Mouse (Mus musculus): Measurements from ENCODE around the gene Raet1e. TPM values are rescaled to one million over a fixed set of nuclear protein-coding genes. Genes with fewer than 3 reads are reported as not detected.
"Not testable (repeated sequence)": the region's sequence is repeated elsewhere in the genome, so short reads cannot be mapped to it uniquely, and the experiment has no call there.

Raet1e gene
- 2.3 and 2.7 TPM in 2 replicates for polyA plus RNA-seq (2015; fragmentation: Nextera tagmentation; extraction: Ambion mirVana)

DNA sequence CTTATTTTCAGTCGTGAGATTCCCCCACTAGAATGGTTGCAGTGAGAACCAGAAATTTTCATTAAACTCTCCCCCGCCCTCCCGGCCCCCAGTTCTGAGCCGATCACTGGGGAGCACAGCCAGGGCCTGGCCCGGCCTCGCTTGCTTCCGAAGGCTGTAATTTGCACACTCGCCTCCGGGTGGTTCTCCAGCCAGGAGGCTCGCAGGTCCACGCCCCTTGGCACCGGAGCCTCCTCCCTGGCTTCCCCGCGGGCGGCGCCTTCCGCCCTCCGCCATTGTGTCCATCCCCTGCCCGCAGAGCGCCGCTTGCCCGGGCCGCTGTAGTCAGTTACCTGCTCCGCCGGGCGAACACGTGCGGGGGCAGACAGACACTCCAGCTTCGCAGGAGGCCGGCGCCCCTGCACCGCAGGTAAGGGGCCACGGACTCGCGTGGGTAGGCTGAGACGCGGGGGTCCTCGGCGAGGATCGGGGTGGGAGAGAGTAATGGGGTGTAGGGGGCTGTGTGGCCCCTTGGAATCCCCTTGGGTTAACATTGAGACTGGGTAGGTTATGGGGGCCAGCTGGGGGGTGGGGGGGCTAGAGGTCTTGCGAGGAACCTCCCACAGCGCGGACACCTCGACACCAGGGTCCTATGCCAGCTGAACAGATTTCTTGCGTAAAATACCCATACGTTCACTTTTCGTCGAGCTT lies at the start of gene Raet1e, which contains the start of gene H60b:
Raet1e (plus strand) TSS at position 260 of the 690 bp plus-strand sequence.
H60b (plus strand) TSS at position 277 of the 690 bp plus-strand sequence.
- Histone ChIP-seq H3K9ac (replicated peaks) (peak within 1 kb of the TSS; percentile 44; the same call in 1 of the 2 replicates), H3K27me3 (peaks cover 82% of the 10 kb centered on the region), H3K4me1 (replicated peaks) (peaks cover 16% of the 10 kb centered on the region), H3K4me2 (replicated peaks) (peak within 1 kb of the TSS; percentile 61), H3K4me3 (replicated peaks) (peak within 1 kb of the TSS; percentile 38)
- H3K27ac ChIP-seq, H3K9me3 ChIP-seq, H3K36me3 ChIP-seq: not testable (repeated sequence)
- ATAC-seq: peak; percentile 75
- under 1% methylated on average over 46 of the region's 48 CpGs for WGBS

DNA sequence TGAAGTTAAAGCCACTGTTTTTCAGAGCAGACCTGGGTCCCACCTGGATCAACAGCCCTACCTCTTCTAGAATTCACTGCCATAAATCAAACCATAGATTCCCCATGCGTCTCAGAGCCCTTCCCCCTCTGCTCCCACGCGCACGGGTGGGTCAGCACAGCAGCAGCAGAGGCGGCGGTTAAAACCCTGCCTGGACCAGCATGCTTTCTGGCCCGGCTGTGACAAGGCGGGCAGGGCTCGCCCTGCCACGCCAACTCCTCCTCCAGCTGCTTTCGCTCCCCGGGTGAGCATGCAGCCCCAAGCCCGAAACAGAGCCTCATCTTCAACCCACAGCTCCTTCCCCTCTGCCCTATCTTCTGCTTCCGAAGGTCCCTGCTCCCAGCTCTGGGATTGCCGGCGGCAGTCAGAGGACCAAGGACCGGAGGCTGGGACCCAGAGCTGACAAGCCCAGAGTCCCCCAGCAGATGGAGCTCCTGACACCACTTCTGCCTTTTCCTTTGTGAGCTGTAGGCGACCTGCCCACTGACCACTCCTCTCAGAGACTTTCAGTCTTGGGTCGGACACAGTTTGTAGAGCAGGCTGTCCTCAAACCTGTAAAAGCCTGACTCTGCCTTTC lies 17.6 kb upstream of the Raet1e start:
- no peaks in the 10 kb centered on the region for H3K4me1 ChIP-seq (replicated peaks)
- H3K9me3 ChIP-seq: no peaks in the 10 kb centered on the region
- peak overlapping the region; percentile 67 for H3K9ac ChIP-seq (replicated peaks)
- no peaks in the 10 kb centered on the region for H3K36me3 ChIP-seq
- H3K27ac ChIP-seq: no peak overlapping the region
- H3K4me3 ChIP-seq (replicated peaks): peak overlapping the region; percentile 43
- peak overlapping the region; percentile 67 for H3K4me2 ChIP-seq (replicated peaks)
- ATAC-seq: peak; percentile 81
- H3K27me3 ChIP-seq: 0 out of 2 replicates have a peak, but pooled peaks cover 3% of the 10 kb centered on the region
- WGBS: under 1% methylated on average over 19 of the region's 19 CpGs

DNA sequence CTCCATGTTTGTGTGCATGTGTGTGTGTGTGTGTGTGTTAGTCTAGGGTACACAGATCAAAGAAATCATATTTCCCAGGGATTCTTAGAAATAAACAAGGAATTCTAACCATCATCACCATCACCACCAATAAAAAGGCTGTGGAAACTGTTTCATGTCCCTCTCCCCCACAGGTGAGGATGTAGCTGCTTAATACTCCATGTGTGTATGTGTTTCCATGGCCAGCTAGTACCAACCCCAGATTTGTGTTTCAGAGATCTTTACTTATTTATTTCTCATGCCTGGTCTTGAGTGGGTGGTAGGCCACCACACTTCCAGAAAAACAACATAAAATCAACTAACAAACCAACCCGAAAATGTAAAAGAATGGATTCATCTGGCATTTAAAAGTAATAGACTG lies 16.2 kb upstream of the Raet1e start:
- H3K4me1 ChIP-seq (replicated peaks); H3K9me3 ChIP-seq; ATAC-seq; H3K9ac ChIP-seq (replicated peaks); H3K27ac ChIP-seq; H3K36me3 ChIP-seq; H3K27me3 ChIP-seq; H3K4me3 ChIP-seq (replicated peaks); H3K4me2 ChIP-seq (replicated peaks): not testable (repeated sequence)
- WGBS: 91% methylated on average over 1 of the region's 1 CpGs

DNA sequence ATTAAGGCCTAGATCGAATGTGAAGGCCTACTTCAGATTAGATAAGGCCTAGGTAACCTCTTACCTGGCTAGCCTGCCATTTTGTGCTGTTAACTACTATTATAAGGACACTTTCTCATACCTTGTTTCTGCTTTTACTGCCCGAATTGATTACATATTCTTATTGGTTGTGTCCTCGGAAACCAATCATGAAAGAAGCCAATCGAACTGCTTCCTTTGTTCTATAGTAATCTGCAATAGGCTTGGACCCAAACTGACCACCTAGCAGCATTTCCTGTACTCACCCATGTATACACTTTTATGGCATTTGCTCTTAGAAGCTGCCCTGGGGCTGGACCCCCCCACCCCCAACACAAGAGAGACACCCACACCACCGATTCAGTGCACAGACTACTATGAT lies 15.4 kb upstream of the Raet1e start:
- Histone ChIP-seq H3K4me3 (replicated peaks) (no peak overlapping the region), H3K4me2 (replicated peaks) (no peak overlapping the region), H3K4me1 (replicated peaks) (no peaks in the 10 kb centered on the region), H3K9me3 (no peaks in the 10 kb centered on the region), H3K9ac (replicated peaks) (no peak overlapping the region), H3K36me3 (no peaks in the 10 kb centered on the region), H3K27ac (no peak overlapping the region), H3K27me3 (0 out of 2 replicates have a peak, but pooled peaks cover 3% of the 10 kb centered on the region)
- 74% methylated on average over 5 of the region's 5 CpGs for WGBS
- no peak for ATAC-seq

DNA sequence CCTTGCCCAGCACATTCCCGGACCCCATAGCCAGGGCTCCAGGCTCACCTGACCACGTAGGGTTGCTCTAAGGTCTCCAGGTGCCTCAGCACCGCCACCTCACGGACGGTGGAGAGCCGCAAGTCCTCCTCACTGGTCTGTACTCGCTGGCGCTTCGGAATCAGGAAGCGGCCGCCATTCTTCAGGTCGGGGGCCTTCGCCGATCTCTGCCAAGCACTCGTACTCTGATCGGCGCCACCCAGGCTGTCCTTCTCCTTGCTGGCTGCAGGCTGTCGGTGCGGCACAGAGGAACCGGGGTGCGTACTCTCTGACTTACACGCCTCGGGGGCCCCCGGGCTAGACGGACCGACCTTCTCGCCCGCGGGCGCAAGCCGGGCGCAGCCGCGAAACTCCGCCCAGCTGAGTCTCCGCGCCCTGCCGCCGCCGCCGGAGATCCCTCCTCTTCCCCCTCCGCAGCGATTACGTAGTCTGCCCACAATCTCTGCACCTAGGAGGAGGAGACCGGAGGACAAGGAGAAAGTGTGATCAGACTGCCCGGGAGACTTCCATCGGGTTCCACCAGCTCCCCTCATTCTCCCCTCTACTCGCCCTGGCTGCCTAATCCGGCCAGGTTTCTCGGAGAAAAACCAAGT lies 9.8 kb upstream of the Raet1e start:
- Histone ChIP-seq H3K9ac (replicated peaks) (peak overlapping the region; percentile 71), H3K36me3 (no peaks in the 10 kb centered on the region), H3K9me3 (no peaks in the 10 kb centered on the region), H3K4me2 (replicated peaks) (peak overlapping the region; percentile 76), H3K27ac (no peak overlapping the region), H3K27me3 (peaks cover 40% of the 10 kb centered on the region), H3K4me3 (replicated peaks) (peak overlapping the region; percentile 56), H3K4me1 (replicated peaks) (peaks cover 31% of the 10 kb centered on the region)
- ATAC-seq: peak; percentile 91
- WGBS: under 1% methylated on average over 48 of the region's 50 CpGs

DNA sequence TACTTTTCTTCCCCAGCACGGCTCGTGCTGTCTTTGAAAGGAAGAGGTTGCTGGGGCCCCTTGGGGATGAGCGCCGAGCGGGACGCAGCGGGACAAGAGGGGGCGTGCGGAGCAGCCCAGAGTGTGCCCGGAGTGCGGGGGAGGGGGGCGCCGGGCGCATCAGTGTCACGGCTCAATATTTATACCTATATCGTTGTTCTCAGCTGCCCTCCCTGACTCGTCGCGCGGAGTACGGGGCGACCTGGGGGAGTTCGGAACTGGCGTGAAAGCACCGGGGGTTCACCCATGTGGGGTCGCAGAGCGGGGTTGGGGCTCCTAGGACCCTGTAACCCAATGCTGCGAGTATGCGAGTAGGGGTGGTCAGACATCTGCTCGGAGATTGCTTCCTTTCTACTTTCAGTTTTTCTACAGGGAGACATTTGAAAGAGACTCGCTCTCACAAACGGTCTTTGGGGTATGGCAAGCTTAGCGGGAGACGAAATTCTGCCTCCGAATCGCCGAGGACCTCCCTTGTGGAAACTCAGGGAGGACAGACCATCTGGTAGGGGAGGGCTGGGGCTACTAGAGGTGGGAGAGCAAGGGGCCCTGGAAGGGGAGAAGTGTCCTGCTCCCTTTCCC lies 9.2 kb upstream of the Raet1e start, which contains the start of gene E030030I06Rik:
E030030I06Rik (minus strand) TSS at position 198 of the 618 bp plus-strand sequence.
- H3K27me3 ChIP-seq: peaks cover 45% of the 10 kb centered on the region
- peak; percentile 61 for ATAC-seq
- no peaks in the 10 kb centered on the region for H3K9me3 ChIP-seq
- H3K36me3 ChIP-seq: no peaks in the 10 kb centered on the region
- peak within 1 kb of the TSS; percentile 76 for H3K4me2 ChIP-seq (replicated peaks)
- peaks cover 33% of the 10 kb centered on the region for H3K4me1 ChIP-seq (replicated peaks)
- no peak within 1 kb of the TSS for H3K27ac ChIP-seq
- WGBS: under 1% methylated on average over 37 of the region's 37 CpGs
- peak within 1 kb of the TSS; percentile 71 for H3K9ac ChIP-seq (replicated peaks)
- peak within 1 kb of the TSS; percentile 56 for H3K4me3 ChIP-seq (replicated peaks)

DNA sequence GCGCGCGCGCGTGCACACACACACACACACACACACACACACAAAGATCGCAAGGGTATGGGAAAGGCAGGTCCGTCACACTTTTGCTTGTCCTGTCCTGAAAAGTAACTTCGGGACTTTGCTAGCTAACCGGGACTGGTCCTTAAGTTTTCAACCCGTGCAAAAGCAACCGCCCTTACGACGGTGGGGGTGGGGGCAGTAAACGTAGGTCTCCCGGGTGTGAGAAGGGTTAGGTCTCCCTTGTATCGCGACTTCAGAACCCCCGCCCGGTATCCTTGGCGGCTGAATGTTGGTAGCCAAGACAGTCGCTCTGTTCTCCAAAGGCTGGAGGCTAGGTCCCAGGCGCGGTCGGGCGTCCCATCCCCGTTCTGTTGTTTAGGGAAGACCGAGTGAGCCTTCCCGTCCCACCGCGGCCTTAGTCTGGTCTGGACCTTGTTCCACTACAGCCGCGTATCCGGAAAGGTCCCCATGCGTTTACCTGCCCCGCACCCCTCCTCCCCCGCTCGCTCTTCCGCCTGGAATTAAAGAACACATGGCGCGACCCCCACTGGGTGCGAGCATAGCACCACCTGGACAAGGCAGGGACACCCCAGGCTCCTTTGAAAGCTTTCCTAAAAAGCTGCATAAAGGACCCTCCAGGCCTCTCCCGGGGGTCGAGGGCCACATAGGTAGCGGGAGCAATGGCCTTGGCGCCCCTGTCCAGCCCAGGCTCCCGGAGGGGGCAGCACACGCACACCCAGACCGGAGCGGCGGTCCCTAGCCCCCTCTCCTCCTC lies 8.5 kb upstream of the Raet1e start:
- Histone ChIP-seq H3K4me1 (replicated peaks) (peaks cover 36% of the 10 kb centered on the region), H3K27me3 (peaks cover 46% of the 10 kb centered on the region), H3K4me2 (replicated peaks) (peak overlapping the region; percentile 76), H3K9ac (replicated peaks) (0 out of 2 replicates have a peak overlapping the region, but pooled peaks have one; percentile 71), H3K4me3 (replicated peaks) (peak overlapping the region; percentile 56), H3K27ac (no peak overlapping the region), H3K36me3 (no peaks in the 10 kb centered on the region), H3K9me3 (no peaks in the 10 kb centered on the region)
- ATAC-seq: peak; percentile 18; the same call in 1 of the 2 replicates
- WGBS: under 1% methylated on average over 50 of the region's 50 CpGs

DNA sequence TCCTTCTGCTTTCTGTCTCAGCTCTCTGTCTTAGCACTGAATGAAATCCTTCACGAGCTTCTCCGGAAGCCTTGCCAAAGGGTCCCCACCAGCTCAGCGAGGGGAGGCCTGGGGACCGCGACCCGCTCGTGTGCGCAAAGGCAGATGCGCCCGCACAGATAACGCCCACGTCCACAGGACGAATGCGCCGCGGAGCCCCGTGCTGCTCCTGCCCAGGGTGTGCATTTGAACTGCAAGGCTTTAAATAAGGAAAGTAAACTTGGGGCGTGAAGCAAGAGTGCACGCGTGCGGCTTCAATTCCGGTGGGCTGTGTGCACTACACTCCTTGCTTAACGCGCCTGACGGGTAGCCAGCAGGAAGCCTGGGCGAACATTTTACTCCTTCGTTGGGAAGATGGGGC lies 7.8 kb upstream of the Raet1e start:
- no peak for ATAC-seq
- WGBS: under 1% methylated on average over 27 of the region's 27 CpGs
- H3K27me3 ChIP-seq: peaks cover 53% of the 10 kb centered on the region
- no peak overlapping the region for H3K27ac ChIP-seq
- peak overlapping the region; percentile 56 for H3K4me3 ChIP-seq (replicated peaks)
- peaks cover 36% of the 10 kb centered on the region for H3K4me1 ChIP-seq (replicated peaks)
- H3K36me3 ChIP-seq: no peaks in the 10 kb centered on the region
- peak overlapping the region; percentile 76 for H3K4me2 ChIP-seq (replicated peaks)
- H3K9me3 ChIP-seq: no peaks in the 10 kb centered on the region
- H3K9ac ChIP-seq (replicated peaks): no peak overlapping the region

DNA sequence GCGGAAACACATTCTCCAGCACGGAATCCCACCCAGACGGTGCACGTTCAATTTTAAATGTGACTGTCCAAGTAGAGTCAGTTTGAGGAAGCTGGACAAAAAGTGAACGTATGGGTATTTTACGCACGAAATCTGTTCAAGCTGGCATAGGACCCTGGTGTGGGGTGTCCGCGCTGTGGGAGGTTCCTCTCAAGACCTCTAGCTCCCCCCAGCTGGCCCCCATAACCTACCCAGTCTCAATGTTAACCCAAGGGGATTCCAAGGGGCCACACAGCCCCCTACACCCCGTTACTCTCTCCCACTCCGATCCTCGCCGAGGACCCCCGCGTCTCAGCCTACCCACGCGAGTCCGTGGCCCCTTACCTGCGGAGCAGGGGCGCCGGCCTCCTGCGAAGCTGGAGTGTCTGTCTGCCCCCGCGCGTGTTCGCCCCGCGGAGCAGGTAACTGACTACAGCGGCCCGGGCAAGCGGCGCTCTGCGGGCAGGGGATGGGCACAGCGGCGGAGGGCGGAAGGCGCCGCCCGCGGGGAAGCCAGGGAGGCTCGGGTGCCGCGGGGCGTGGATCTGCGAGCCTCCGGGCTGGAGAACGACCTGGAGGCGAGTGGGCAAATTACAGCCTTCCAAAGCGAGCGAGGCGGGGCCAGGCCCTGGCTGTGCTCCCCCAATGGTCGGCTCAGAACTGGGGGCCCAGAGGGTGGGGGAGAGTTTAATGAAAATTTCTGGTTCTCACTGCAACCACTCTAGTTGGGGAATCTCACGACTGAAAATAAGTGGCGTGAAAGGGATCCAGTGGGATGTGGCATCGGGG lies 7.1 kb upstream of the Raet1e start:
- not testable (repeated sequence) for H3K9me3 ChIP-seq; H3K27ac ChIP-seq; H3K36me3 ChIP-seq; H3K9ac ChIP-seq (replicated peaks); ATAC-seq
- peak overlapping the region; percentile 76 for H3K4me2 ChIP-seq (replicated peaks)
- under 1% methylated on average over 55 of the region's 55 CpGs for WGBS
- peaks cover 36% of the 10 kb centered on the region for H3K4me1 ChIP-seq (replicated peaks)
- H3K4me3 ChIP-seq (replicated peaks): peak overlapping the region; percentile 56
- peaks cover 59% of the 10 kb centered on the region for H3K27me3 ChIP-seq

DNA sequence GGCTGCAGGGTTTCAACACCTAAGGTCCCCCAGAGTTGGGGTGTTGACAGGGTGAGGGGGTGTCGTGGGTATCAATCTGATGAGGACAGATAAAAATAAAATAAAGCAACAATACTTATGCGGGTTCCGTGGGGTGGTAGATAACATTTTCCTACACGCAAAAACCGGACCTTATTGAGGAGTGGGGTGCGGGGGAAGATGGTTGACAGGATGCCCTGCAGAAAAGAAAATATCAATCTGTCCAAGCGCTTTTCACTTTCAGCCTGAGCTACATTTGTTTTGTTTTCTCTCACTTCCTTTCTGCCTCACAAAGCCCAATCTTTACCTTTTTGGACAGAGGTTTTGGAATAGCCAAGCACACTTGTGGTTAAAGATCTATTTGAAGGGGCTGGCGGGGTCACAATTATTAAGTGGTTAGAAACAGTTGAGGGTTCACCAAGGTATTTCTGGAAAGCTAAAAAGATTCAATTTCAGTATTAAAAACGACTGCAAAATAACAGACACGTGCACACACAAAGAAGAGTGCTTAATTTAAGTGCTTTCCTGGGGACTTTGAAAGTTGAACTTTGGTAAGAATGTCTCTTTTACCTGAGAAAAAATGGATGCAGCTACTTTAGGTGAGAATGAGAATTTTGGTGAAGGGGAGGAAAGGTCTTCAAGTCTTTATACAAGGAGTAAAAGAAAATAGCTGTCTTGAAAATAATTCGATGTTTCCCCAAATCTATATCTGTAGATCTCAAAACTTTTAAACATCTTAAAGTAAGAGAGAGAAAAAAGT lies 6.3 kb upstream of the Raet1e start:
- H3K27me3 ChIP-seq: peaks cover 67% of the 10 kb centered on the region
- WGBS: 2% methylated on average over 11 of the region's 11 CpGs
- H3K4me3 ChIP-seq (replicated peaks): not testable (repeated sequence)

More for the DNA sequence above, 6.3 kb upstream of the Raet1e start:
- H3K4me2 ChIP-seq (replicated peaks); H3K27ac ChIP-seq; ATAC-seq; H3K36me3 ChIP-seq; H3K9me3 ChIP-seq; H3K9ac ChIP-seq (replicated peaks): not testable (repeated sequence)
- peaks cover 36% of the 10 kb centered on the region for H3K4me1 ChIP-seq (replicated peaks)

Data from midbrain, embryonic 13.5 days (tissue).